Mouse (Mus musculus) kidney, postnatal 36 days (tissue): ENCODE data around the gene Polg2.
"Not testable (repeated sequence)": the region's sequence is repeated elsewhere in the genome, so short reads cannot be mapped to it uniquely, and the experiment has no call there.

Experiments used
- DNase-seq, 2 experiments: peaks; one replicate each; pipeline ENCODE4 v3.0.0; 2021 to 2022; ENCODE audit warnings: mixed read lengths in 2 of 2

Polg2 gene

GRCm38 (mm10) chr11:106760511-106760910 is 18.8 kb downstream of the Polg2 start:
- no peak for DNase-seq

GRCm38 (mm10) chr11:106759028-106759427 is 20.3 kb downstream of the Polg2 start:
- DNase-seq = no peak

GRCm38 (mm10) chr11:106755583-106755982 is 23.8 kb downstream of the Polg2 start:
- DNase-seq = no peak

GRCm38 (mm10) chr11:106753314-106753713 is 26.0 kb downstream of the Polg2 start:
- DNase-seq = no peak

- DNase-seq = no peak
These were observed 27.2 kb downstream of the Polg2 start for GRCm38 (mm10) chr11:106752103-106752502.

GRCm38 (mm10) chr11:106751039-106752018 is 28.0 kb downstream of the Polg2 start, which contains the start of gene Milr1:
Milr1 (plus strand) TSS chr11:106751226.
- DNase-seq = no peak

GRCm38 (mm10) chr11:106750121-106750751 is 29.1 kb downstream of the Polg2 start, which contains the start of gene Pecam1:
Pecam1 (minus strand) TSS chr11:106750628.
- DNase-seq = no peak

GRCm38 (mm10) chr11:106749557-106750120 is 29.7 kb downstream of the Polg2 start:
- DNase-seq = not testable (repeated sequence)

- no peak for DNase-seq
These were observed 34.4 kb downstream of the Polg2 start for GRCm38 (mm10) chr11:106744949-106745348.

- no peak for DNase-seq
These were observed 36.9 kb downstream of the Polg2 start for GRCm38 (mm10) chr11:106742388-106742841.

GRCm38 (mm10) chr11:106741826-106742225 is 37.5 kb downstream of the Polg2 start:
- no peak for DNase-seq

- no peak for DNase-seq
These were observed 38.1 kb downstream of the Polg2 start for GRCm38 (mm10) chr11:106741232-106741631.

GRCm38 (mm10) chr11:106740724-106741123 is 38.6 kb downstream of the Polg2 start:
- not testable (repeated sequence) for DNase-seq

- DNase-seq = no peak
These were observed 40.2 kb downstream of the Polg2 start for GRCm38 (mm10) chr11:106739116-106739515.

- DNase-seq = peak; percentile 57 to 64
These were observed 42.1 kb downstream of the Polg2 start for GRCm38 (mm10) chr11:106737178-106737621.

- no peak for DNase-seq
These were observed 42.7 kb downstream of the Polg2 start for GRCm38 (mm10) chr11:106736614-106737013.

- peak in 1 of 2 experiments; percentile 48 for DNase-seq
These were observed 48.6 kb downstream of the Polg2 start for GRCm38 (mm10) chr11:106730714-106731113.

- DNase-seq = no peak
These were observed 49.7 kb downstream of the Polg2 start for GRCm38 (mm10) chr11:106729656-106730055.

GRCm38 (mm10) chr11:106728402-106729366 is 50.7 kb downstream of the Polg2 start:
- DNase-seq = no peak

- DNase-seq = no peak
These were observed 51.4 kb downstream of the Polg2 start for GRCm38 (mm10) chr11:106727967-106728366.

GRCm38 (mm10) chr11:106724916-106725235 is 54.5 kb downstream of the Polg2 start:
- not testable (repeated sequence) for DNase-seq
